Comparison of ENCODE assay signal across 9 mouse cellular contexts in the genomic region with DNA sequence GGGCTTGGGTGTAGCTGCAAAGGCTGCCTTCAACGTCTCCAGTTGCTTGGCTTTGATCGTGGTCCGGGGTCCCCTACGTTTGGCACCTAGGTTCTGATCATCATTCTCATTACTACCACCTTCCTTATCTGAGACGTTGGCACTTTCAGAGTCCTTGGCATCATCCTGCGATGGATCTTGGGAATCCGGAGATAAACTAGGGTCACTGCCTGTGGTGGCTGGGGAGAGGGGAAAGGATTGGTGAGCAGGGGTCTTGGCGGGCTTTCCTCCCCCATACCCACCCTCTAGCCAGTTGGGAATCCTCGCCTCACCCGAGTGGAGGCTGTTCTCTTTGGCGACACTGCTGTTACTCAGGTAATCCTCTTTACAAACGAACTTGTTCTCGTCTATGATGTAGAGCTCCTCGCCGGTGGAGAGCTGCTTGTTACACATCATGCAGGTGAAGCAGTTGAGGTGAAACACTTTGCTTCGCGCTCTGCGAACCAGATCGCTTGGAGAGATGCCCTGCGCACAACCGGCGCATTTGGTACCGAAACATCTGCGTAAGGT. TPM values are rescaled to one million over a fixed set of nuclear protein-coding genes. Genes with fewer than 3 reads are reported as not detected.
DNase-seq lines count a peak whose midpoint lies in the region; ATAC-seq lines count a peak whose summit lies in the region.
"Had no signal": no experiment of that assay in that cellular context is flagged by ENCODE, and none has a peak within 500 bp of the region (broad histone marks: within the 10 kb centered on the region; RNA-seq: fewer than 3 reads in every experiment).

No protein-coding gene starts in this region.

- H3K9me3 ChIP-seq in hindbrain, embryonic 13.5 days: no peaks in the 10 kb centered on the region
- no peaks in the 10 kb centered on the region for H3K9me3 ChIP-seq in midbrain, embryonic 13.5 days
- H3K9me3 ChIP-seq: lung, embryonic 15.5 days had no signal

- no peak for ATAC-seq in hindbrain, embryonic 13.5 days (ENCODE audit: low FRiP score)
- no peak for ATAC-seq in midbrain, embryonic 13.5 days

- H3K4me3 ChIP-seq in hindbrain, embryonic 13.5 days: peak overlapping the region; percentile 64
- H3K4me3 ChIP-seq in midbrain, embryonic 13.5 days (replicated peaks): peak overlapping the region; percentile 61

- peaks cover 43% of the 10 kb centered on the region for H3K4me1 ChIP-seq in hindbrain, embryonic 13.5 days (replicated peaks)
- peaks cover 47% of the 10 kb centered on the region for H3K4me1 ChIP-seq in midbrain, embryonic 13.5 days (replicated peaks)

- H3K9ac ChIP-seq in hindbrain, embryonic 13.5 days: peak overlapping the region; percentile 93
- peak overlapping the region; percentile 89 for H3K9ac ChIP-seq in midbrain, embryonic 13.5 days (replicated peaks)
- H3K9ac ChIP-seq: lung, embryonic 15.5 days had no signal

- intact Hi-C loops in left cerebral cortex, postnatal 14 days (cut with DNase I): loop anchor here (5.0 kb wide), 2 partner anchors 670 to 1365 kb away; partner anchors contain the start of genes Hnf1b and Tbx4

- H3K27me3 ChIP-seq in hindbrain, embryonic 13.5 days: peaks cover 86% of the 10 kb centered on the region
- H3K27me3 ChIP-seq in midbrain, embryonic 13.5 days: peaks cover 91% of the 10 kb centered on the region

- peak; percentile 7 for DNase-seq in kidney, adult 9 months
- no peak for DNase-seq in kidney, adult 11 months
- peak; percentile 54 to 66 for DNase-seq in cerebellum, postnatal 14 days
- no peak for DNase-seq in left cerebral cortex, postnatal 14 days (ENCODE audit: low spot score in 2 of 2)
- DNase-seq in spleen, postnatal 10 days (ENCODE audit: low spot score in 2 of 2): no peak
- no peak for DNase-seq in thymus, postnatal 4 days

- H3K27ac ChIP-seq in hindbrain, embryonic 13.5 days: peak overlapping the region; percentile 96
- peak overlapping the region; percentile 91 for H3K27ac ChIP-seq in midbrain, embryonic 13.5 days
- H3K27ac ChIP-seq: lung, embryonic 15.5 days had no signal

- 6% methylated on average over 24 of the region's 24 CpGs for WGBS in hindbrain, embryonic 13.5 days
- 3% methylated on average over 24 of the region's 24 CpGs for WGBS in midbrain, embryonic 13.5 days

- H3K4me2 ChIP-seq in hindbrain, embryonic 13.5 days: peak overlapping the region; percentile 58
- peak overlapping the region; percentile 71 for H3K4me2 ChIP-seq in midbrain, embryonic 13.5 days (replicated peaks)

- H3K36me3 ChIP-seq in hindbrain, embryonic 13.5 days: peaks cover 11% of the 10 kb centered on the region
- 0 out of 2 replicates have a peak, but pooled peaks cover 9% of the 10 kb centered on the region for H3K36me3 ChIP-seq in midbrain, embryonic 13.5 days
- H3K36me3 ChIP-seq: lung, embryonic 15.5 days had no signal

RNA-seq across cellular contexts. Expression of gene Lhx1, which starts 3.5 kb away (rescaled TPM):
- 64.6 and 67.7 TPM in 2 replicates for polyA plus RNA-seq in hindbrain, embryonic 13.5 days (2015; fragmentation: Nextera tagmentation; extraction: Ambion mirVana)
- 57.5 and 62.7 TPM in 2 replicates for polyA plus RNA-seq in midbrain, embryonic 13.5 days (2015; fragmentation: Nextera tagmentation; extraction: Ambion mirVana)
- under 1 TPM; 0.13 to 0.15 TPM for total RNA-seq in left cerebral cortex, postnatal 14 days (2021)

RNA-seq across cellular contexts. Expression of gene Aatf, which starts 8.5 kb away (rescaled TPM):
- polyA plus RNA-seq in hindbrain, embryonic 13.5 days (2015; fragmentation: Nextera tagmentation; extraction: Ambion mirVana): 56.9 and 57.4 TPM in 2 replicates
- polyA plus RNA-seq in midbrain, embryonic 13.5 days (2015; fragmentation: Nextera tagmentation; extraction: Ambion mirVana): 59.5 and 60.7 TPM in 2 replicates
- total RNA-seq in left cerebral cortex, postnatal 14 days (2021): 10 to 100 TPM; 17.3 to 18.3 TPM

Comparison
In these comparisons a context has a peak if more than half of its experiments do, and no peak if none do; other contexts are left out.
1. DNase-seq: peak in kidney, adult 9 months (single experiment) and cerebellum, postnatal 14 days (2 of 2); none in kidney, adult 11 months (single experiment), left cerebral cortex, postnatal 14 days (0 of 2), spleen, postnatal 10 days (0 of 2) and thymus, postnatal 4 days (single experiment).